Mouse (Mus musculus) adrenal gland, postnatal 14 days (tissue): ENCODE data around the gene Arih1. TPM values are rescaled to one million over a fixed set of nuclear protein-coding genes. Genes with fewer than 3 reads are reported as not detected.

Experiments used
- DNase-seq: peaks from one replicate; pipeline ENCODE4 v3.0.0; 2021; ENCODE audit warnings: mixed read lengths
- long read RNA-seq, 2 experiments: library from polyadenylated mRNA; stranded (forward); transcript quantifications; one replicate each; pipeline ENCODE4 v2.0.0; 2021
- total RNA-seq: library from RNA; stranded (reverse); gene quantifications from 2 replicates; pipeline ENCODE4 v1.2.3, GENCODE M21; 2021

Gene Arih1
- total RNA-seq = 94.2 and 107 TPM in 2 replicates
- long read RNA-seq, experiment 1, full-length matches to known transcripts = 8 of 22 reads
- long read RNA-seq, experiment 1, partial matches to known transcripts = 2 of 22 reads
- long read RNA-seq, experiment 1, other reads (novel, unspliced or antisense) = 12 of 22 reads
- long read RNA-seq, experiment 2, full-length matches to known transcripts = 23 of 39 reads
- long read RNA-seq, experiment 2, partial matches to known transcripts = 2 of 39 reads
- long read RNA-seq, experiment 2, other reads (novel, unspliced or antisense) = 14 of 39 reads

DNA sequence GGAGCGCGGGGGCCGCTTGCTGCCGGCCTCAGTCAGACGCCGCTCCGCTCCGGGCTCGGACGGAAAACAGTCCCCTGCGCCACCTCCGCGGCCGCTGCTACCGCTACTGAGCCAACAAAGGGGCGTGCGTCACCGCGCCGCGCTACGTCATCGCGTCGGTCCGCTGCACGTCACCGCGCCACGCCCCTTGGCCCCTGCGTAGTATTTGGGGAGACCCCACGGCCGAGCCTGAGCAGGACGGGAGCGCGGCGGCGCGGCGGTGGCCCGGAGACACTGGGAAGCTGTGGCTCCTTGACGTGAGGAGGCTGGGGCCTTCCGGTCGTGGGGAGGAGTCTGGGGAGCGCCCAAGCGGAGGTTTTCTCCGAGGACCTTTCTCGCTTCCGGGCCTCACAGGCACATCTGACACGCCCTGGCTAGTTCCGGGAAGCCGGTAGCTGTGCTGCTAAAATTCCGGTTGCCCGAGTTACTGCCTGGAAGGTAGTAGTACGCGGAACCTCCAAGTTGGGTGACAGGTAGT, at the start of gene Arih1:
Gene Arih1 (minus strand): TSS at position 70 of the 517 bp plus-strand sequence.
- peak; percentile 100 for DNase-seq

DNA sequence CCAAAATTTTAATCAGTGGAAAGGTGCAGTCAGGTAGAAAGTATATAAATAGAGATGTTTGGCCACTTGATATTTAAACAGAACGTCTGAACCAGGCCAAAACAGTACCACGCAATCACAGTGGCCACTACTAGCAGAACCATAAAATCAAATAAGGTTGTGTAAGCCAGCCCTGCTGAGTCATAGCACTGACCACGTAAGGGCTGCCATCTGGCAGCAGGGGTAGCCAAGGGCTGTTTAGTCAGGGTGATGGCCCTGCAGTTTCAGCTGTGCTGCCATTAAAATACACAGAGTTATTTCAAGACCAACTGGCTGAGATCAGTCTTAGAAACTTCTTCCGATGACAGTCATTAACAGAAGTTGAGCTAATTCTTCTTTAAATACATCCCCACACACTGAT, 47.5 kb upstream of the Arih1 start:
- peak; percentile 79 for DNase-seq

DNA sequence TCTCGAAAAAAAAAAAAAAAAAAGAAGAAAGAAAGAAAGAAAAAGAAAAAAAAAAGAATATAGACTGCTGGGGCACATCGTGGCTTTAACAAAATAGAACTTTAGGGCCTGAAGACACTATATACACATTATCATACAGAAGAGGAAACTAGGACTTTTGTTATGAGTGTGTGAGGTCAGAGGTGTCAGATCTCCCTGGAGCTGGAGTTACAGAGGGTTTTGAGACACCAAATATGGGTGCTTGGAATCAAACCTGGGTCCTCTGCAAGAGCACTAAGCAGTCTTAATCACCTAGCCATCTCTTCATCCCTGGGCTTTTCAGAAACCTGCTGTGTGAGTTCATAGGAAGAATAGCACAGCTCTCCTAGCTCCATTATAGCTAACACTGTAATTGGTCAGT, 47.0 kb upstream of the Arih1 start:
- DNase-seq = no peak

DNA sequence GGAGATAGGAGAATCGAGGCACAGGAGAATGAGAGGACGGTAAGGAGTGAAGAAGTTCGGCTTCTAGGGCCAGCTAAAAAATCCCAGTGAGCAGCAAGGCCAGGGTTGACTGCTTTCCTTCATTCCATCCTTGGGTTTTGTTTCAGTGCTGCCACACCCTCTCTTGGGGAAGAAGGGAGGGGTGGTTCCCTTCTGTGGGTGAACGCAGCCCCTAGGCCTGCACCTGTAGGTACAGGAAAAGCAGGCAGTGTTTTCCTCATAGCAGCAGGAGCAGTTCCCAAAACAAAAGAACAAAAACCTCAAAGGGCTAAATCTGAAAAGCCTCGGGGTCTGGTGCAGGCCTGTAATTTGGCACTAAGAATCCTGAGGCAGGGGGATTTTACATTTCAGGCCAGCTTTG, 45.2 kb upstream of the Arih1 start:
- DNase-seq = no peak

DNA sequence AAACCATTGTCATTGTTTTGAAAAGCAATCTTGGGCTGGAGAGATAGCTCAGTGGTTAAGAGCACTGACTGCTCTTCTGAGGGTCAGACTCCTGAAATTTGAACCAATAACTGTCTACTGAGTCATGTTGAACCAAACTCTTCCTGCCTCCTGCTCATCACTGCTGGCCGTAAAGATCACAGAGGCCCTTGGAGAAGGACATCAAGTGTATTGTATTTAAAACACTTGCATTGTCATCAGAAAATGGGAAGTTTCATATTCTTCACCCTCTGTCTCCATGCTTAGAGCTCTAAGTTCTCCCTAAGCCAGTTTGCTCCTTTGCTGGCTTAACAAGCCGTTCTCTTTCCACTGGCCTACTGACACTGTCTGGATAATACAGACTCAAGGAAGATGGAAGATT, 41.9 kb upstream of the Arih1 start:
- DNase-seq = no peak

DNA sequence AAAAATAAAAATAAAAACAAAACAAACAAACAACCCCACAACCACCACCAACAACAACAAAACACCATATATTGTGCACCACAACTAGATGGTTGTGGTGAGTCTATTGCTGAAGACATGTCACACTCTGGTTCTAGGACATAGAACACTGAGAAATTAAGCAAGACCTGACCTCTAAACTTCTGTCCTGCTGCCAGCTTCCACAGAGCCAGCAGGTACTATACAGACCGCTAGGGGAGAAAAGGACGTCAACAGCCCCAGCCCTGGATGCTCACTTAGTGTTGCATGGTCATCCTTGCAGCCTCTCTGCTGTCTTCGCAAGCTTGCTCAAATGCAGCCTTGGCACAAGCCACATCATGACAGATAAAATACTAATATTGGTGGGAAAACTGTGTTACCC, 41.2 kb upstream of the Arih1 start:
- peak; percentile 41 for DNase-seq

DNA sequence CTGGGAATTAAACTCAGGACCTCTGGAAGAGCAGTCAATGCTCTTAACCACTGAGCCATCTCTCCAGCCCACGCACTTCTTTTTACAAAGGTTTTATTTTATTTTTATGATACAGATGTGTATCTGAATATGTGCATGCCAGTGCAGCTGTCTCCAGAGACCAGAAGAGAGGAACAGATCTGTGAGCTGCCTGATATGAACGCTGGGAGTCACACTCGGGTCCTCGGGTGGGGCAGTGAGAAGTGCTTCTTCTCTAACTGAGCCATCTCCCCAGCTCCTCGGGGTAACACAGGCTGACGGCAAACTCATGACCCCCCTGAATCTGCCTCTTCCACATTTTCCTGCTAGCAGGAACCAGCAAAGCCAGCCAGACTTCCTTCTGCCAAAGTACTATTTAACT, 40.3 kb upstream of the Arih1 start:
- DNase-seq = no peak

DNA sequence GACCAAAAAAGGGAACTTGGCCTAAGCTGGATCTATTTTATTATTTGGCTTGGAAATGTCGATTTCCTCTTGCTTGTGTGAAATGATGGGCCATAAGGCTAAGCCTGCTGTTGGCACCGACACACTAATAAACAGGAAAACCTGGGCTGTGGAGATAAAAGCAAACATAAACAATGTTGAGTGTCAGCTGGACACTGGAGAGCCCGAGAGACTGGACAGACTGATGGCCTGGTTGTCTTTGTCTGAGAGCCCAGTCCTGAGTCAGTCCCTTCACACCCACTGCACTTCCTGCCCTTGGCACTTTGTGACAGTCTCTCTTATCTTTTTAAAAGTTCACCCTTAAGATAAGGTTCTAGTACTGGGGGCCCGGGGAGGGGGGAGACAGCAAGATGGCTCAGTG, 36.5 kb upstream of the Arih1 start:
- DNase-seq = peak; percentile 26

DNA sequence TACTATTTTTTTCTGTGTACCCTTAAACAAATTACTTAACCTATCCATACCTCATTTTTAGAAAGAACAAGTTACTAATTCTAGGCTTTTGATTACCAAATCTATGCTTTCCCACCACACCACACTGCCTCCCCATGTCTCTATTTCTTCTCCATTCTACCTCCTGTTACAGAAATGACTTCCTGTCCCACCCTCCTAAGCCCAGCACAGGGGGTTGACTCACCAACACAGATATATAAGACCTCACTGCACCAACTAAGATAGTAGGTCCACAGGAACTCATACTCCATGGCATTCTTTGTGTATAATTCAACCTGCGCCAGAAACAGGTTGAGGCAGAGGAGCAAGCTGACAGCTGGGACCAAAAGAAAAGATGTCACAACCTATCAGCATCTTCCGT, 33.0 kb upstream of the Arih1 start:
- no peak for DNase-seq

DNA sequence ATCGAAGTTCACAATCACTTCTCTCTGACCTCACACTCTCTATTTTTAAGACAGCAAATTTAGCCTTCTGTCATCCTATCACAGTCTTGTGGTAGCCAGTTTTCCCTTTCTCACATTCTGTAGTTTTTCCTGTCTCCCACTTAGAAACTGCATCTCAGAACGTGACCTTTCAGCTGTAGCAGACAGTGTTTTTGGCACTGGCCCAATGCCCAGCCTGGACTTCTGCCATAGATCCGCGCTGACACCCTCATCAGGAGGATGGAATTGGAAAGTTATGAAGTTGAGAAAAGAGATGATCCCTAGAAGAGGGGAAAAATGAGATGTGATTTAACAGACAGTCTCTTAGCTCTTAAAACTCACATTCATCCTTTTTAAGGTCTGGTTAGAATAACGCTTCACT, 32.6 kb upstream of the Arih1 start:
- DNase-seq = peak; percentile 84

DNA sequence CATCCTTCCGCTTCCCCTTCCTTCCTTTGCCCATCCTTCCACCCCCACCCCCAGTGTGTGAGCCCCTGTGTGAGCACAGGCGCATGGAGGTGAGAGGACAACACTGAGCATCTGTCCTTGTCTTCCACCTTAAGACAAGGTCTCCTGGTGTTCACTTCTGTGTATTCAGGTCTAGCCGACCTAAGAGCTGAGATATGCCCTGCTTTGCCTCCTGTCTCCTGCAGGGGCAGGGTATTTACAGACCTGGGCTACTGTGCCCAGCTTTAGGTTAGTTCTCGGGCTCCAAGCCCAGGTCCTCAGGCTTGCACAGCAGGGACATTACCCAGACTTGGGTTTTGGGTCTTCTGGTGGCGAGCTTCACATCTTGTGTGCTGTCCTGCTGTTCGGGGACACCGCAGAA, 30.7 kb upstream of the Arih1 start:
- no peak for DNase-seq

DNA sequence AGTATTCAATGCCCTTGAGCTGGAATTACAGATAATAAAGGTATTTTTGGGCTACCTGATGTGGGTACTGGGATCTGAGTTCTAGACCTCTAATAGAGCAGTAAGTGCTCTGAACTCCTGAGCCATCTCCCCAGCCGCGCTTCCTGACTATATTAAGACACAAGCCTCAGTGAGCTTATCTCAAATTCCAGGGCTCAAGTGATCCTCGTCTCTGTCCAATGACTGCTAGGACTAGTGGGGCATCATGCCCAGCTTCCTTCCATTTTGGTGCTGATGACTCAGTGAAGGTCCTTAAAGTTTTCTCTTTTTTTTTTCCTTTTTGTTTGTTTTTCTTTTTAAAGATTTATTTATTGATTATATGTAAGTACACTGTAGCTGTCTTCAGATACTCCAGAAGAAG, 28.7 kb upstream of the Arih1 start:
- no peak for DNase-seq

DNA sequence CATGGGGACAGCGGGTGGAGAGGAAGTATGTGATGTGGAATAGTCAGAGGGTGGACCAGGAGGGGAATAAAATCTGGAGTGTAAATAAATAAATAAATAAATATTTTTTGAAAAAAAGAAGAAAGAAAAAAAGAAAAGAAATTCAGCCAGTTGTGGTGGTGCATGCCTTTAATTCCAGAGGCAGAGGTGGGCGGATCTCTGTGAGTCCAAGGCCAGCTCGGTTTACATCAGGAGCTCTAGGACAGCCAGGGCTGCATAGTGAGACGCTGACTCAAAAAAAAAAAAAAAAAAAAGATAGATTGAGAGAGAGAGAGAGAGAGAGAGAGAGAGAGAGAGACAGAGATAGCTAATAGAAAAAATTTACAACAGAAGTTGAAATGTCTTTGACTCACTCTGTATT, 26.0 kb upstream of the Arih1 start:
- no peak for DNase-seq

DNA sequence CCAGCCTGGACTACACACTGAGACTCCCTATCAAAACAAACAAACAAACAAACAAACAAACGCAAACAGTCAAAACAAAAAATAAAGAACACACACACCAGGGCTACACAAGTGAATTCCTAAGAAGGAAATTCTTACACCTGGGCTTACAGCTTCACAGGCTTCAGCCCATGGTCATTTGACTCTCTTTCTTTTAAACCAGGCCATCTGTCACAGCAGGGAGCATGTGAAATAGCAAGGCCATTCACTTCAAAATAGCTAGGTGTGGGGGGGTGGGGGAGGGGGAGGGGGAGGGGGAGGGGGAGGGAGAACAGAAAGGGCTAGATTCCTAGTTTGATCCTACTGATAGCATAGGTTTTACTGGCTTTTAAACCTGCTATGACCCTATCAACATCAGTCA, 21.7 kb upstream of the Arih1 start:
- no peak for DNase-seq

DNA sequence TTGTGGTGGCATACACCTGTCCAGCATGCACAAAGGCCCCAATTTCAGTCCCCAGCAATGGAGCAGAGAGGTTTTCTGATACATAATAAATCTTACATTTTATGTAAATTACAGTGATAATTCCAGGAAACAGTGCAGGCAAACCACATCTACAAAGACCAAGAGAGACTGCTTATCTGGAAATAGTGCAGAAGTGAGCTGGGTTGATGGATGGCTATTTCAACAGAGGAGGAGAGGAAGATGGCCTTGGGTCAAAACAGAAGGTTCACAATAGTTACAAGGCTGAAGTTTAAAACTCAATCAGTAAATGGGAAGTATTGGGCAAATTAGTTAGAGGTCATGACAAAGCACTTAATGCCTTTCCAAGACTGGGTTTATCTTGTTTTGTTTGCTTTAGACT, 913 bp upstream of the Arih1 start:
- peak; percentile 40 for DNase-seq

DNA sequence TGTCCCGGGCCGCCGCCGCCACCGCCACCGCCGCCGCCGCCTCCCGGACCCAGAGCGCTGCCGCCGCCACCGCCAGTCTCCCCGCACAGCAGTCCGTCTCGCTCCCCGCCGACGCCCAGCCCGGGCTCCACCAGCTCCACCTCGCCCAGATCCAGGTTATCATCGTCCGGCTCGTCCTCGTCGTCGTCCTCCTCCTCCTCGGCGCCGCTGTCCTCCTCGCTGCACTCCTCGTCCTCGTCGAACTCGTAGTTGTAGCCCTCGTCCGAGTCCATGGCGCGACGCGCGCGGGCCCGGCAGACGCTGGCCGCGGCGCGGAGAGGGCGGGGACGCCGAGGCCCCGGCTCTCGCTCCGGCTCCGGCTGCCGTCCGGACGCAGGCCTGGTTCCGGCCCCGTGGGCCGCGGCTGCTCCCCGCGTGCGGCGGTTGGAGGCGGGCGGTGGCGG, 321 bp downstream of the Arih1 start:
- no peak for DNase-seq

DNA sequence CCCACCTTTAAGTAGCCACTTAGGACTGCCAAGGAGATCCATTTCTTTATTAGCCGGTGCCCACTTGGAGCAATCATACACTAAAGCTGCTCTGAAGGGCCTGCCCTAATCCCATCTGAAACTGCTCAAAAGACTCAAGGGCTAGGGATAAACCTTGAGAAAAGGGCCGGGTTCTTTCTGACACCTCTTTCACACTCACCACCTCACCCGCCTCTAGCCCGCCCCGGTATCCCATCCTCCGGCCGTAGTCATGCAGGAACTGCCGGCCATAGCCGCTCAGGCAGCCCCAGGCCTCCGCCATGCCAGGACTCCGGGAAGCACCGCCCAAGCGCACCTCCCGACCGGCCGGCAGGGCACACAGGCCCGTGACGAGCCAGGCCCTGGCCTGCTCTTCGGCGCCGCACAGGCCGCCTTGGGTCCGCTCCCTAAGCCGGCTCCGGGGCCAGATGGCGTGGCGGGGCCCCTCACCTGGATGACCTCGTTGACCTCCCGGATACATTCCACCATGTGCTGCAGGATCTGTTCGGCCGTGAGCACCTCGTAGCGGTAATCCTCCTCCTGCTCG, 825 bp downstream of the Arih1 start:
- DNase-seq = peak; percentile 88

DNA sequence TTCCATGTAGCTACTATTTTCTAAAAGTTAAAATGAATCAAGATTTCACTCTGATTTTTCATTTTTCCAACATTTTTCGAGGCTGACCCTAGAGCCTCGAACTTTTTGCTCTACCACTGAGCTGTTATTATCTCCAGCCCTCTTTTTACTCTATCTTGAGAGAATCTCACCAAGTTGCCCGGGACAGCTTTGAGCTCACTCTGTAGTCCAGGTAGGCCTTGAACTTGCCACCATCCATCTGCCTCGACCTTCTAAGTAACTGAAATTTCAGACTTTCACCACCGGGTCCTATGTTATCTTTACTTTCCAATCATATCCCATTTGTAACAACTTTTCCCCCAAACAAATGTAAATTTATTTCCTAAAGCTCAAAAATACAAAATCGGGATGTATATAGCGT, 1.7 kb downstream of the Arih1 start:
- peak; percentile 11 for DNase-seq

DNA sequence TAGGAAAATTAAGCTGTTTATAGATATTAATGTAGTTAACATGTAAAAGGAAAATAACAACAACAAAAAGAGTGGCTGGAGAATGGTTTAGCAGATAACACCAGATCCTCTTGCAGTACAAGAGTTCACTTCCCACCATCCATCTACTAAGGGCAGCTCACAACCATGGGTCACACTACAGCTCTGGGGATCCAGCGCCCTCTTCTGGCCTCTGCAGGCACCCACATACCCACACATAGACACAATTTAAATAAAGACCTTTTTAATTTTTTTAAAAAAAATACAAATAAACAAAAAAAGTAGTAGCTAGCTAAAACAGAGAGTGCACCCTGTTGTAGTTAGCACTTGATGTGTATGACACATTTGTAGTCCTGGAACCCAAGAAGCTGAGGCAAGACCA, 4.0 kb downstream of the Arih1 start:
- DNase-seq = peak; percentile 72

DNA sequence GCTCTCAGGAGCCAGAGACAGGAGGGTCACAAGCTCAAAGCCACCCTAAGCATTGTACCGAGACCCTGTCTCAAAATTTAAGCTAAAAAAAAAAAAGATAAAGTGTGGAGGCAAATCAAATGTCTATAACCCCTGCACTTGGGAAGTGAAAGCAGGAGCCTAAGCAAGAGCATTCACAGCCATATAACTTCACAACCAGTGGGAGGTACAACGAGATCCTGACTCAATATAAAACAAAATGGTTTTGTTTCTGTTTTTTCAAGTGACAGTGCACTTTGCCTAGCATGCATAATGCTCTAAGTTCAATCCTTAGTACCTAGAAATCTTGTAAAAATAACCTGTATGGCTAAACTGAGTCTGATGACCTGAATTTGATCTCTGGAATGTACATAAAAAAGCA, 9.8 kb downstream of the Arih1 start:
- DNase-seq = no peak

DNA sequence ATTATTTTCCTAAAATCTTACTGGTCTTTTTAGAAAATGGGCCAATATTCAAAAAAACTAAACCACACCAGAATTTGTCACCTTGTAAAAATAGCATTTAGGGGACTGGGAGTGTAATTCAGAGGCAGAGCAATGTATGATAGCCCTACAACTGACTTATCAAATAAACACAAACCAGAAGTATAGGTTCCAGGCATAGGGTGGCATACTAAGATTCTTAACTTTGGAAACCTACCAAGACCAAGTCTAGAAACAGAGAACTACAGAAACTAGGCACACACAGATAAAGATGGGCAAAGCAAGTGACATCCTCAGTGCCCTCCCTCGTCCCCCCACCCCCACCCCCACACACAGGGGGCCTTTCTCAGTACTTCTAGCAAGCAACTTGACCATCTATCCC, 11.6 kb downstream of the Arih1 start:
- no peak for DNase-seq

DNA sequence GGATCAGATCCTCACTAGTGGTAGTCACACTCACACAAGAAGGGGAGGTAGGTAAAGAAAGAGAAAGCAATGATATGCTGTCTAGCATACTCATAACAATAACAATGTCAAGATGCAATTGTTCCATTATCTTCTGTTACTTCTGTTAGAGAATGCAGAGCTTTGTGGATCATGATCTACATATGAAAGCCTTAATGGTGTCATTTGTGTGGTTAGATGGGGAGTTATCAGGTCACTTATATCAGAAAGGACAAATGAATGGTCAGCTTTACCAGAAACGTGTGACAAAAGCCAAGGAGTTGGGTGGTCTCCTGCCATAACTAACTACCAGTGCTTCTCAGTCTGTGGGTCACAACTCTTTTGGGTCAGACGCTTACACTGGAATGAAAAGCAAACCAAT, 13.2 kb downstream of the Arih1 start:
- no peak for DNase-seq

DNA sequence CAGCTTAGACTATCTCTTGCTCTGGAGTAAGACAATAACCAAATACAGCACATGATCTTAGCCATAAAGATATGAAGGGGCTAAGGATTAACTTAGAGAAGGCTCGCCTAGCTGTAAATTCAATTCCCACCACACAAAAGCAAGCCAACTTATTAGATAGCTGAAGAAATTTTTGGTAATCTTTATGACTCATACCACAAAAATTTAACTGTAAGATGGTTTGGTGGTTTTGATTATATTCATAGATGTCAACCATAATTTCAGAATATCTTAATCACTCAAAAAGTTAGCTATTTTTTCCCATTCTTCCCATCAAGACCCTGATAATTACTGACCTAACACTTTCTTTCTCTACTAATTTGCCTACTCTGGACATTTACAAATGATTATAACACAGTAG, 17.0 kb downstream of the Arih1 start:
- DNase-seq = no peak

DNA sequence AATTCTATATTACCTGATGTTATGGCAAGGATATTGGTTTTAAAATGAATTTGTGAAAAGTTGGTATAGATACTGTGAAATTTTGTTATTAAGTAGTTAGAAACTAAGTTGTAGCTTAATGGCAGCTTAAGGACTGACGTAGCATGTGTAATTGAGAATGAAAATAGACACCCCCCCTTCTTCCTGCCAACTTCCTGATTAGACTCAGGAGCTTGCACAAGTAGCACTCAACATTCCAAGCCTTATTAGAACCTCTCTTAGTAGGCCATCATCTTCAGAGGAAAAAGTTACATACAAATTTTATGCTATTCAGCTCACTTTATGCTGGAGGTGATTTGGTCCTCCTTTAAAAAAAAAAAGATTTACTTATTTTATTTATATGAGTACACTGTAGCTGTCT, 22.1 kb downstream of the Arih1 start:
- no peak for DNase-seq
